Mouse (Mus musculus) adrenal gland, adult (tissue): Measurements from ENCODE around the gene Sost.
A peak's percentile ranks its signal among the peaks of the same experiment; 100 is the strongest.

Experiments used
- DNase-seq, 2 experiments: peaks; one replicate each; pipeline ENCODE4 v3.0.0; 2022 to 2023; ENCODE audit warnings: low spot score in 1 of 2; ENCODE audit not compliant: inconsistent age in 2 of 2

Sost gene

GRCm38 (mm10) chr11:101984054-101985025 lies 17.5 kb upstream of the Sost start, which contains the start of gene Cfap97d1:
Gene Cfap97d1 (plus strand): TSS chr11:101984279.
- peak; percentile 97 to 98 for DNase-seq

GRCm38 (mm10) chr11:101983431-101983921 lies 16.7 kb upstream of the Sost start:
- peak in 1 of 2 experiments; percentile 24 for DNase-seq

- peak; percentile 37 to 66 for DNase-seq
Measured at GRCm38 (mm10) chr11:101982981-101983411, 16.2 kb upstream of the Sost start.

GRCm38 (mm10) chr11:101981850-101982249 lies 15.0 kb upstream of the Sost start:
- peak; percentile 49 to 62 for DNase-seq

- peak in 1 of 2 experiments; percentile 32 for DNase-seq
Measured at GRCm38 (mm10) chr11:101980603-101981157, 13.9 kb upstream of the Sost start.

- DNase-seq = no peak
Measured at GRCm38 (mm10) chr11:101979140-101979539, 12.3 kb upstream of the Sost start.

- DNase-seq = no peak
Measured at GRCm38 (mm10) chr11:101976949-101977348, 10.1 kb upstream of the Sost start.

GRCm38 (mm10) chr11:101974923-101975322 lies 8.1 kb upstream of the Sost start:
- DNase-seq = peak; percentile 33 to 67

GRCm38 (mm10) chr11:101974181-101974580 lies 7.4 kb upstream of the Sost start:
- DNase-seq = no peak

- DNase-seq = no peak
Measured at GRCm38 (mm10) chr11:101973496-101973895, 6.7 kb upstream of the Sost start.

GRCm38 (mm10) chr11:101972651-101973050 lies 5.8 kb upstream of the Sost start:
- DNase-seq = peak in 1 of 2 experiments; percentile 59

GRCm38 (mm10) chr11:101972097-101972496 lies 5.3 kb upstream of the Sost start:
- peak in 1 of 2 experiments; percentile 35 for DNase-seq

GRCm38 (mm10) chr11:101971410-101971809 lies 4.6 kb upstream of the Sost start:
- peak; percentile 38 to 77 for DNase-seq

GRCm38 (mm10) chr11:101969835-101970234 lies 3.0 kb upstream of the Sost start:
- DNase-seq = no peak

- peak; percentile 80 to 93 for DNase-seq
Measured at GRCm38 (mm10) chr11:101968791-101969190, 2.0 kb upstream of the Sost start.

- no peak for DNase-seq
Measured at GRCm38 (mm10) chr11:101968311-101968710, 1.5 kb upstream of the Sost start.

GRCm38 (mm10) chr11:101965553-101965952 lies 1.3 kb downstream of the Sost start:
- DNase-seq = no peak

GRCm38 (mm10) chr11:101964647-101965046 lies 2.2 kb downstream of the Sost start:
- no peak for DNase-seq

GRCm38 (mm10) chr11:101963473-101964291 lies 3.1 kb downstream of the Sost start:
- DNase-seq = peak; percentile 50 to 77

- no peak for DNase-seq
Measured at GRCm38 (mm10) chr11:101963043-101963442, 3.8 kb downstream of the Sost start.

- DNase-seq = no peak
Measured at GRCm38 (mm10) chr11:101957476-101957875, 9.3 kb downstream of the Sost start.
